Mouse (Mus musculus): Measurements from ENCODE around the gene Glb1. TPM values are rescaled to one million over a fixed set of nuclear protein-coding genes. Genes with fewer than 3 reads are reported as not detected.

Glb1 gene
- polyA plus RNA-seq, 1 experiment = 144 TPM

DNA sequence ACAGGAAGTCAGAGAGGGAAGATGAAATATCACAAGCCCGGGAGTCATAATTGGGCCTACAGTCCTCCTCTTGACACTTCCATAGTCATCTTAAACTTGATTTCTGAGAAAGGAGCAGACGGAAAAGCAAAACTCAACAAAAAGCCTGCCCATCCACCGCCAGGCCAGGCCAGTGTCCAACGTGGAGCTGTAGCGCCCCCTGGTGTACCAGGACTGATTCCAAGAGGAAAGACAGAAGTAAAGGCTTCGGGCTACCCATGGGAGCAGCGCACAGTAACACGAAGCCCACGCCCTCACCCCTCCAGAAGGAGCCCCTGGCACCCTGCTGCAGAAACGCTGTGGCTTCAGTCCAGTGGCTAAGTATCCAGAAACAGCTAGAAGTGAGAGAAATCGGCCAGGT, 97.3 kb downstream of the Glb1 start:
- H3K4me3 ChIP-seq (ENCODE audit: insufficient read depth, low read depth, low read length) = no peak overlapping the region
- peak; percentile 87 for DNase-seq
- H3K27ac ChIP-seq (ENCODE audit: insufficient read depth, low read depth, low read length) = no peak overlapping the region
- WGBS = 4% methylated on average over 11 of the region's 11 CpGs
- peak; percentile 96 for TF ChIP-seq CTCF (conservative IDR thresholded peaks at IDR 0.05; ENCODE audit: insufficient read depth, insufficient read length, low read depth, low read length)
- TF ChIP-seq POLR2A (IDR thresholded peaks at IDR 0.05; ENCODE audit: low read depth, low read length) = no peak
- H3K36me3 ChIP-seq (ENCODE audit: control insufficient read depth, insufficient read depth, low read length) = no peaks in the 10 kb centered on the region
- H3K4me1 ChIP-seq (ENCODE audit: control insufficient read depth, insufficient read depth, low read length) = no peaks in the 10 kb centered on the region
- H3K27me3 ChIP-seq (replicated peaks; ENCODE audit: control insufficient read depth, insufficient read depth, low read length) = no peaks in the 10 kb centered on the region

DNA sequence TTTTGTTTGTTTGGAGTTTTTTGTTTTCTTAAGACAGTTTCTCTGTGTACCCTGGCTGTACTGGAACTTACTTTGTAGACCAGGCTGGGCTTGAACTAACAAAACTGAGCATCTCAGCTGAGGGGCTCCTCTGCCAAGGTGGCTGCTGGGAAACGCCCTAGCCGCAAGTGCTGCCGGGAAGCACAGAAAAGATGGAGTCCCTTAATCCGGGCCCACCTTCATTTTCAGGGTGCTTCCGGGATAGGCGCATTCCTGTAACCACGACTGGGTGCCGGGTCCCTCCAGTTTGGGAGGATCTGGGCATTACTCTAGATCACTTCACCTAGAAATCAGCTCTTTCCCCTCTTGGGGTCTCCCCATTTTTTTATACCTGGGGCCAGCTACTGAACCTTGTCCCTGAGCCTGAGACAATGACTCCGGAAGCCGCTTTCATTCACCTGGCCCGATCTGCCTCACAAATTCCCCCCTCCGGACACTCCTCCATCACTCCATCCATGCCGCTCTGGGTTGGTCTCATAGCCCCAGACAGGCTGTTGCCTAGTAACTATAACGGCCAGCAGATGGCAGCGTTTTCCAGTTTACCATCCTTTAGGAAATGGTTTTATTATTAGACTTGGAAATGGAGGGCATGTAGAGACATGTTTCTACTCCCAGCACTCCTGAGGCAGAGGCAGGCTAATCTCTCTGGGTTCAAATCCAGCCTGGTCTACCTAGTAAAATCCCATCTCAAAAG, 99.1 kb downstream of the Glb1 start:
- Histone ChIP-seq H3K4me1 (ENCODE audit: control insufficient read depth, insufficient read depth, low read length) (no peaks in the 10 kb centered on the region), H3K36me3 (ENCODE audit: control insufficient read depth, insufficient read depth, low read length) (no peaks in the 10 kb centered on the region), H3K4me3 (ENCODE audit: insufficient read depth, low read depth, low read length) (no peak overlapping the region), H3K27ac (ENCODE audit: insufficient read depth, low read depth, low read length) (no peak overlapping the region), H3K27me3 (replicated peaks; ENCODE audit: control insufficient read depth, insufficient read depth, low read length) (no peaks in the 10 kb centered on the region)
- TF ChIP-seq POLR2A (IDR thresholded peaks at IDR 0.05; ENCODE audit: low read depth, low read length) = no peak
- peak; percentile 61 for TF ChIP-seq CTCF (conservative IDR thresholded peaks at IDR 0.05; ENCODE audit: insufficient read depth, insufficient read length, low read depth, low read length)
- peak; percentile 75 for DNase-seq
- WGBS = 20% methylated on average over 15 of the region's 15 CpGs

DNA sequence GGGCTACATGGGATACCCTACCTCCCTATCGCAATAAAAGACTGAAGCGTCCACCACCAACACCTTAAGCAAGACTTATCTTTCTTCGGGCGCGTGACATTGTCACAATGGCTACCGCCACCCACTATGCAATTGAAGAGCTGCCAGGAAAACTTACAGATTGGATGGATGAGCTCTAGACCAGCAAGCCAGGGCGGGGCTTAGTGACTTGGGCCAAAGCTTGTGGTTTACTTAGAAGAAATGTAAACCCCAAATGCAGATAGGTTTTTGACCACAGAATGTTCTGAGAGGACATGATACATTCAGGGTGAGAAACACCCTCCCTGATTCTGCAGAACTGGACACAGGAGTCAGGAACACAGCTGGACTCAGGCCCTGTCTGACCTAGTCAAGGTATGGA, 100.2 kb downstream of the Glb1 start:
- H3K4me3 ChIP-seq (ENCODE audit: insufficient read depth, low read depth, low read length) = no peak overlapping the region
- H3K27ac ChIP-seq (ENCODE audit: insufficient read depth, low read depth, low read length) = no peak overlapping the region
- 95% methylated on average over 7 of the region's 7 CpGs for WGBS
- no peaks in the 10 kb centered on the region for H3K4me1 ChIP-seq (ENCODE audit: control insufficient read depth, insufficient read depth, low read length)
- H3K36me3 ChIP-seq (ENCODE audit: control insufficient read depth, insufficient read depth, low read length) = no peaks in the 10 kb centered on the region
- TF ChIP-seq CTCF (conservative IDR thresholded peaks at IDR 0.05; ENCODE audit: insufficient read depth, insufficient read length, low read depth, low read length) (no peak), POLR2A (IDR thresholded peaks at IDR 0.05; ENCODE audit: low read depth, low read length) (no peak)
- H3K27me3 ChIP-seq (replicated peaks; ENCODE audit: control insufficient read depth, insufficient read depth, low read length) = no peaks in the 10 kb centered on the region
- no peak for DNase-seq

DNA sequence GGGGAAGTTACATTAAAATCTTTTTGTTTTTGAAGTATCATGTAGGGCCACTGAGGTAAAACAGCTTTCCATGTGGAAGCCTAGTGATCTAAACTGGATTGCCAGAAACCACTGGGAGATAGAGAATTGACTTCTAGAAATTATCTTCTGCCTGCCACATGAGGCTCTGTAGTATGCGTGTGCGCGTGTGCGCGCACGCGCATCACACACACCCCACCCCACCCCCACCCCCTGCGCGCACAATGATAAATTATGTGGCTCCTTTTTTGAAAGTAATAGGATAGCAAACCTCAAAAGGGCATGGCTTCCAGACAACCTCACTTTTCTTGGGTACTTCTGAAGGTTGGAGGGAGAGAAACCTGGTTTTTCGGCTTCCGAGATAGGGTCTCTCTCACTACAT, 101.0 kb downstream of the Glb1 start:
- H3K36me3 ChIP-seq (ENCODE audit: control insufficient read depth, insufficient read depth, low read length) = no peaks in the 10 kb centered on the region
- no peak overlapping the region for H3K4me3 ChIP-seq (ENCODE audit: insufficient read depth, low read depth, low read length)
- H3K4me1 ChIP-seq (ENCODE audit: control insufficient read depth, insufficient read depth, low read length) = no peaks in the 10 kb centered on the region
- DNase-seq = no peak
- 96% methylated on average over 11 of the region's 11 CpGs for WGBS
- H3K27ac ChIP-seq (ENCODE audit: insufficient read depth, low read depth, low read length) = no peak overlapping the region
- TF ChIP-seq POLR2A (IDR thresholded peaks at IDR 0.05; ENCODE audit: low read depth, low read length) (no peak), CTCF (conservative IDR thresholded peaks at IDR 0.05; ENCODE audit: insufficient read depth, insufficient read length, low read depth, low read length) (no peak)
- no peaks in the 10 kb centered on the region for H3K27me3 ChIP-seq (replicated peaks; ENCODE audit: control insufficient read depth, insufficient read depth, low read length)

DNA sequence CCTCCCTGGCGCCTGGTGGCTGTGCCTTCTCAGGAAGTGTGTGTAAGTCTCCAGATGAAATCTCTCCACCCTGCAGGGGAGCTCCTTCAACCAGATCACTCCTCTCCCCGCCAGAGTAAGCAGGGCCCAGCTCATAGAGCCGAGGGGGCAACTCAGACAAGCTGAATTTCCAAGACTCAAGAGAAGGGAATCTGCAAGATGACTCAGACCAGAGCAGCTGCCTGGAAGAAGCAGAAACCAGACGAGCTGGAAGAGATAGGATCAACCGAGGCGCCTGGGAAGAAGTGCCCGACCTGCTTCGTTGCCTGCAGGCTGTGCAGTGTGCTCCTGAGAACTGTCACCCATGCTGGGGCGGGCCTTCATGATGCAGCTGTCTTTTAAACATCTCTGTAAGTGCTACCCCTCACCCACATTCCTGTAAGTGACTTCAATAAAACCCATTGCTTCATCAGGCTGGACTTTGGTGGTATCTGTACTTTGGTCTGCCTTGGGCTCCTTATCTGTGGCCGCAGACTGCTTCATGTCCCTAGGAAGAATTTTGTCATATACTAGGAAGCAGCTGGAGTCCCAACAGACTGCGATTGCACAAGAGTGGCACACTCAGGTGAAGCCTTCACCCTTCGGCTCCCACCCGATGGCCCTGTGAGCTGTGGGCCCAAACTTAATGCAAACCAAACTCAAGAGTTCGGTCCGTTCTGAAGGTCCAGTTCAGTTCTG, 102.0 kb downstream of the Glb1 start:
- Histone ChIP-seq H3K27me3 (replicated peaks; ENCODE audit: control insufficient read depth, insufficient read depth, low read length) (no peaks in the 10 kb centered on the region), H3K27ac (ENCODE audit: insufficient read depth, low read depth, low read length) (no peak overlapping the region), H3K36me3 (ENCODE audit: control insufficient read depth, insufficient read depth, low read length) (no peaks in the 10 kb centered on the region), H3K4me3 (ENCODE audit: insufficient read depth, low read depth, low read length) (no peak overlapping the region), H3K4me1 (ENCODE audit: control insufficient read depth, insufficient read depth, low read length) (no peaks in the 10 kb centered on the region)
- TF ChIP-seq CTCF (conservative IDR thresholded peaks at IDR 0.05; ENCODE audit: insufficient read depth, insufficient read length, low read depth, low read length) (no peak), POLR2A (IDR thresholded peaks at IDR 0.05; ENCODE audit: low read depth, low read length) (no peak)
- 75% methylated on average over 15 of the region's 15 CpGs for WGBS
- no peak for DNase-seq

DNA sequence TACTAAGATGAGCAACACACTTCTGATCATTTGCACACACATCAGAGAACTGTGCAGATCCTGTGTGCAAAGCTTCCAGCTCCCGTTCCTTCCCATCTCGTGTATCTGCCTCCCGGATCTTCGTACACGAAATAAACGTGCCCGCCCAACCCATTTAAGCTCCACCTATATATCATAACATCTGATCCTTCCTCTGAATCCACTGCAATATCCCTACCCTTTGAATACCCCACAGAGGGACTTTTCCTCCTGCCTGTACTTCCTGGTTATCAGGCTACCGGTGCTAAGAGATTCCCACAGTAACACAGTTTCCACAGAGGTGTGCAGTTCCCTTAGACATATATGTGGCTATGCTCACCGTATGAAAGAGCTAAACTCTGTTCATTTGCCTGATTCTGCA, 103.9 kb downstream of the Glb1 start, which contains the start of gene Ccr4:
Ccr4 (minus strand) TSS at position 101 of the 400 bp plus-strand sequence.
- Histone ChIP-seq H3K4me3 (ENCODE audit: insufficient read depth, low read depth, low read length) (no peak within 1 kb of the TSS), H3K4me1 (ENCODE audit: control insufficient read depth, insufficient read depth, low read length) (no peaks in the 10 kb centered on the region), H3K27me3 (replicated peaks; ENCODE audit: control insufficient read depth, insufficient read depth, low read length) (no peaks in the 10 kb centered on the region), H3K27ac (ENCODE audit: insufficient read depth, low read depth, low read length) (no peak within 1 kb of the TSS), H3K36me3 (ENCODE audit: control insufficient read depth, insufficient read depth, low read length) (no peaks in the 10 kb centered on the region)
- TF ChIP-seq CTCF (conservative IDR thresholded peaks at IDR 0.05; ENCODE audit: insufficient read depth, insufficient read length, low read depth, low read length) (no peak), POLR2A (IDR thresholded peaks at IDR 0.05; ENCODE audit: low read depth, low read length) (no peak)
- DNase-seq = no peak
- 83% methylated on average over 9 of the region's 9 CpGs for WGBS

GRCm38 (mm10) chr9:114506564-114506963, 105.7 kb downstream of the Glb1 start:
- H3K4me1 ChIP-seq (ENCODE audit: control insufficient read depth, insufficient read depth, low read length) = no peaks in the 10 kb centered on the region
- WGBS = 62% methylated on average over 4 of the region's 4 CpGs

More at GRCm38 (mm10) chr9:114506564-114506963, 105.7 kb downstream of the Glb1 start:
- H3K27ac ChIP-seq (ENCODE audit: insufficient read depth, low read depth, low read length) = no peak overlapping the region
- no peak for TF ChIP-seq CTCF (conservative IDR thresholded peaks at IDR 0.05; ENCODE audit: insufficient read depth, insufficient read length, low read depth, low read length)
- TF ChIP-seq POLR2A (IDR thresholded peaks at IDR 0.05; ENCODE audit: low read depth, low read length) = no peak
- DNase-seq = no peak
- no peaks in the 10 kb centered on the region for H3K36me3 ChIP-seq (ENCODE audit: control insufficient read depth, insufficient read depth, low read length)
- no peaks in the 10 kb centered on the region for H3K27me3 ChIP-seq (replicated peaks; ENCODE audit: control insufficient read depth, insufficient read depth, low read length)
- H3K4me3 ChIP-seq (ENCODE audit: insufficient read depth, low read depth, low read length) = no peak overlapping the region

Measured in kidney, adult 2 months (tissue).